Mouse (Mus musculus) embryonic facial prominence, embryonic 14.5 days (tissue): ENCODE measurements around the gene Osgin1. TPM values are rescaled to one million over a fixed set of nuclear protein-coding genes. Genes with fewer than 3 reads are reported as not detected.

ENCODE experiments used
- ATAC-seq: fragments of 200-750 bp; cut with Nextera tagmentation; 2 replicates; pipeline ENCODE4 v1.8.0; 2017; ENCODE audit warnings: low read depth, moderate number of reproducible peaks, moderate TSS enrichment
- DNase-seq: peaks from one replicate; pipeline ENCODE4 v3.0.0-alpha.2; 2015; ENCODE audit warnings: low spot score
- H3K27ac ChIP-seq: fragments of 300-500 bp; sonication (generic); replicated peaks from 2 replicates; pipeline ENCODE4 v1.5.1; 2014; ENCODE audit warnings: low read depth, mild to moderate bottlenecking, low read length, moderate library complexity
- H3K27me3 ChIP-seq: fragments of 300-500 bp; sonication (generic); replicated peaks from 2 replicates; pipeline ENCODE4 v1.6.1; 2014; ENCODE audit warnings: low read length; ENCODE audit not compliant: control insufficient read depth, insufficient read depth
- H3K36me3 ChIP-seq: fragments of 300-500 bp; sonication (generic); 2 replicates; pipeline ENCODE4 v1.6.1; 2014; ENCODE audit warnings: low read length, mixed read lengths; ENCODE audit not compliant: control insufficient read depth, insufficient read depth
- H3K4me1 ChIP-seq: fragments of 300-500 bp; sonication (generic); 2 replicates; pipeline ENCODE4 v1.6.1; 2014; ENCODE audit warnings: antibody characterized with exemption, low read length; ENCODE audit not compliant: control insufficient read depth, insufficient read depth
- H3K4me2 ChIP-seq: fragments of 300-500 bp; sonication (generic); 2 replicates; pipeline ENCODE4 v1.6.1; 2014; ENCODE audit warnings: low read depth, mild to moderate bottlenecking, low read length, moderate library complexity, mixed read lengths
- H3K4me3 ChIP-seq: fragments of 300-500 bp; sonication (generic); 2 replicates; pipeline ENCODE4 v1.5.1; 2014; ENCODE audit warnings: low read depth, mild to moderate bottlenecking, low read length
- H3K9ac ChIP-seq: fragments of 300-500 bp; sonication (generic); 2 replicates; pipeline ENCODE4 v1.6.1; 2014; ENCODE audit warnings: low read depth, mild to moderate bottlenecking, low read length, moderate library complexity, mixed read lengths
- H3K9me3 ChIP-seq: fragments of 300-500 bp; sonication (generic); 2 replicates; pipeline ENCODE4 v1.6.1; 2016; ENCODE audit warnings: low read length; ENCODE audit not compliant: control insufficient read depth
- WGBS: fragments of 180-500 bp; shearing (Covaris S2); extraction: QIAGEN DNeasy Blood & Tissue Kit; methylation state at CpG from one replicate; pipeline ENCODE4 v1.1.7; 2014; 5-methylcytosine and 5-hydroxymethylcytosine counted together
- polyA plus RNA-seq: library from polyadenylated mRNA; unstranded; fragments of >200 nt; fragmentation: Nextera tagmentation; extraction: Ambion mirVana; gene quantifications from 2 replicates; pipeline ENCODE4 v1.2.1, GENCODE M21; 2014

Osgin1 gene
- polyA plus RNA-seq, 1 experiment from 2014 or later = 2.1 TPM

- WGBS = 90% methylated on average over 5 of the region's 5 CpGs
- H3K4me1 ChIP-seq = no peaks in the 10 kb centered on the region
- no peaks in the 10 kb centered on the region for H3K9me3 ChIP-seq
- peaks cover 9% of the 10 kb centered on the region for H3K27me3 ChIP-seq
- DNase-seq (no peak), ATAC-seq (no peak)
- no peaks in the 10 kb centered on the region for H3K36me3 ChIP-seq
- H3K9ac ChIP-seq = no peak overlapping the region
- no peak overlapping the region for H3K4me2 ChIP-seq
- no peak overlapping the region for H3K4me3 ChIP-seq
- H3K27ac ChIP-seq = no peak overlapping the region
These were observed 19.0 kb downstream of the Osgin1 start for GRCm38 (mm10) chr8:119452919-119453318.

- Histone ChIP-seq H3K4me1 (no peaks in the 10 kb centered on the region), H3K4me3 (no peak overlapping the region), H3K27me3 (no peaks in the 10 kb centered on the region), H3K9ac (no peak overlapping the region), H3K9me3 (no peaks in the 10 kb centered on the region), H3K36me3 (no peaks in the 10 kb centered on the region), H3K4me2 (no peak overlapping the region), H3K27ac (no peak overlapping the region)
- 77% methylated on average over 5 of the region's 5 CpGs for WGBS
- no peak for DNase-seq
- no peak for ATAC-seq
These were observed 22.1 kb downstream of the Osgin1 start for GRCm38 (mm10) chr8:119456045-119456444.

- Histone ChIP-seq H3K27ac (no peak overlapping the region), H3K4me1 (no peaks in the 10 kb centered on the region), H3K9me3 (no peaks in the 10 kb centered on the region), H3K9ac (no peak overlapping the region), H3K4me3 (no peak overlapping the region), H3K4me2 (no peak overlapping the region), H3K36me3 (no peaks in the 10 kb centered on the region), H3K27me3 (0 out of 2 replicates have a peak, but pooled peaks cover 5% of the 10 kb centered on the region)
- WGBS = 56% methylated on average over 16 of the region's 16 CpGs
- ATAC-seq = peak; percentile 12; the same call in 1 of the 2 replicates
- peak; percentile 44 for DNase-seq
These were observed 25.8 kb downstream of the Osgin1 start for GRCm38 (mm10) chr8:119459724-119460123.

GRCm38 (mm10) chr8:119461356-119461755, 27.4 kb downstream of the Osgin1 start:
- no peak for DNase-seq
- ATAC-seq = no peak
- no peaks in the 10 kb centered on the region for H3K36me3 ChIP-seq
- WGBS = 72% methylated on average over 9 of the region's 9 CpGs
- H3K4me3 ChIP-seq = no peak overlapping the region
- H3K4me1 ChIP-seq = peaks cover 4% of the 10 kb centered on the region; the same call in 1 of the 2 replicates
- no peak overlapping the region for H3K27ac ChIP-seq
- peaks cover 21% of the 10 kb centered on the region for H3K27me3 ChIP-seq
- H3K9ac ChIP-seq = no peak overlapping the region
- no peak overlapping the region for H3K4me2 ChIP-seq
- no peaks in the 10 kb centered on the region for H3K9me3 ChIP-seq

- ATAC-seq (no peak), DNase-seq (no peak)
- H3K4me3 ChIP-seq = no peak overlapping the region
- H3K27ac ChIP-seq = no peak overlapping the region
- H3K9me3 ChIP-seq = no peaks in the 10 kb centered on the region
- H3K9ac ChIP-seq = no peak overlapping the region
- H3K27me3 ChIP-seq = peaks cover 21% of the 10 kb centered on the region
- WGBS = 56% methylated on average over 7 of the region's 7 CpGs
- no peak overlapping the region for H3K4me2 ChIP-seq
- peaks cover 4% of the 10 kb centered on the region; the same call in 1 of the 2 replicates for H3K4me1 ChIP-seq
- no peaks in the 10 kb centered on the region for H3K36me3 ChIP-seq
These were observed 29.8 kb downstream of the Osgin1 start for GRCm38 (mm10) chr8:119463709-119464108.

GRCm38 (mm10) chr8:119466105-119466504, 32.2 kb downstream of the Osgin1 start:
- DNase-seq (peak; percentile 76), ATAC-seq (peak; percentile 89)
- Histone ChIP-seq H3K4me3 (0 out of 2 replicates have a peak overlapping the region, but pooled peaks have one; percentile 12), H3K27ac (no peak overlapping the region), H3K4me2 (peak overlapping the region; percentile 40), H3K9ac (no peak overlapping the region), H3K9me3 (no peaks in the 10 kb centered on the region), H3K27me3 (peaks cover 21% of the 10 kb centered on the region), H3K36me3 (no peaks in the 10 kb centered on the region), H3K4me1 (peaks cover 4% of the 10 kb centered on the region; the same call in 1 of the 2 replicates)
- WGBS = 6% methylated on average over 18 of the region's 18 CpGs

GRCm38 (mm10) chr8:119466794-119467193, 32.9 kb downstream of the Osgin1 start:
- Histone ChIP-seq H3K36me3 (no peaks in the 10 kb centered on the region), H3K27ac (no peak overlapping the region), H3K9me3 (no peaks in the 10 kb centered on the region), H3K4me3 (no peak overlapping the region), H3K27me3 (peaks cover 21% of the 10 kb centered on the region), H3K4me1 (peaks cover 4% of the 10 kb centered on the region; the same call in 1 of the 2 replicates), H3K9ac (no peak overlapping the region), H3K4me2 (peak overlapping the region; percentile 40; the same call in 1 of the 2 replicates)
- DNase-seq (no peak), ATAC-seq (no peak)
- 77% methylated on average over 10 of the region's 10 CpGs for WGBS

- DNase-seq = no peak
- Histone ChIP-seq H3K4me2 (no peak overlapping the region), H3K36me3 (no peaks in the 10 kb centered on the region), H3K9me3 (no peaks in the 10 kb centered on the region), H3K27ac (no peak overlapping the region), H3K27me3 (peaks cover 21% of the 10 kb centered on the region), H3K4me3 (no peak overlapping the region), H3K4me1 (peaks cover 4% of the 10 kb centered on the region; the same call in 1 of the 2 replicates), H3K9ac (no peak overlapping the region)
- ATAC-seq = no peak
- WGBS = 76% methylated on average over 8 of the region's 8 CpGs
These were observed 34.2 kb downstream of the Osgin1 start for GRCm38 (mm10) chr8:119468091-119468490.

- Histone ChIP-seq H3K9me3 (no peaks in the 10 kb centered on the region), H3K4me2 (no peak overlapping the region), H3K27me3 (no peaks in the 10 kb centered on the region), H3K4me1 (no peaks in the 10 kb centered on the region), H3K36me3 (no peaks in the 10 kb centered on the region), H3K9ac (no peak overlapping the region), H3K4me3 (no peak overlapping the region), H3K27ac (no peak overlapping the region)
- 27% methylated on average over 5 of the region's 5 CpGs for WGBS
- DNase-seq (no peak), ATAC-seq (no peak)
These were observed 44.8 kb downstream of the Osgin1 start for GRCm38 (mm10) chr8:119478684-119479083.
